Mouse (Mus musculus) kidney, adult 2 months (tissue): ENCODE results near the gene Hipk3.

Experiments used
- CTCF ChIP-seq: fragments of 200-500 bp; conservative IDR thresholded peaks from 2 replicates; pipeline ENCODE4 v1.5.1; 2011; ENCODE audit warnings: low read depth, mild to moderate bottlenecking, control low read depth, low read length, moderate library complexity, mixed read lengths; ENCODE audit not compliant: insufficient read depth, insufficient read length
- POLR2A ChIP-seq: fragments of 200-500 bp; IDR thresholded peaks from one replicate; pipeline ENCODE4 v1.6.1; 2011; ENCODE audit warnings: low read depth, low read length, control low read depth

DNA sequence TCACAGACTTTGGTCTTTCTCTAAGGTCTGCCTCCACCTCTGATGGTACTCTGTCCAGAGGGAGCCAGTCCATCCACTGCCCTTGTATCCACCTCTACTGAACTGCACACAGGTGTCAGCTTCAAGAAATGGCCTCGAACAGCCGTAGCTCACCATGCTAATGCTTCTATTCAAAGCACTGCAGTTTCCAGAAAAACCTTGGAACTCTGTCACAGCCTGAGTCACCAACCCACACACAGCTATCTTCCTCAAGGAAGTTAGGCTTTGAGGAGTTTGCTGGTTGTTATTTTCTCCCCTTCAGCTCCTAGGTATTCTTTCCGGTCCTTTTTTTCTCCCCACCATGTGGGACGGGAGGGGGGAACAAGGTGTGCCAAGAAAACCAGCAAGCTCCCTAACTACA is 3.5 kb upstream of the Hipk3 start:
- no peak for TF ChIP-seq CTCF
- TF ChIP-seq POLR2A, result no peak
